Mouse (Mus musculus) liver, embryonic 16.5 days (tissue): Measurements from ENCODE around the gene Olfr787. TPM values are rescaled to one million over a fixed set of nuclear protein-coding genes. Genes with fewer than 3 reads are reported as not detected.

Experiments
- ATAC-seq: fragments of 200-750 bp; cut with Nextera tagmentation; 2 replicates; pipeline ENCODE4 v1.8.0; 2017; ENCODE audit warnings: low read depth, mild to moderate bottlenecking, moderate number of reproducible peaks, moderate library complexity
- H3K27ac ChIP-seq: fragments of 300-500 bp; sonication (generic); 2 replicates; pipeline ENCODE4 v1.5.1; 2014; ENCODE audit warnings: mild to moderate bottlenecking, low read length
- H3K27me3 ChIP-seq: fragments of 300-500 bp; sonication (generic); 2 replicates; pipeline ENCODE4 v1.6.1; 2014; ENCODE audit warnings: low read depth, low read length, mixed read lengths; ENCODE audit not compliant: control insufficient read depth, insufficient read depth
- H3K36me3 ChIP-seq: fragments of 300-500 bp; sonication (generic); 2 replicates; pipeline ENCODE4 v1.6.1; 2014; ENCODE audit warnings: mild to moderate bottlenecking; ENCODE audit not compliant: control insufficient read depth, insufficient read depth
- H3K4me1 ChIP-seq: fragments of 300-500 bp; sonication (generic); 2 replicates; pipeline ENCODE4 v1.6.1; 2014; ENCODE audit warnings: low read depth, low read length, mixed read lengths; ENCODE audit not compliant: control insufficient read depth
- H3K4me2 ChIP-seq: fragments of 300-500 bp; sonication (generic); 2 replicates; pipeline ENCODE4 v1.6.1; 2014; ENCODE audit warnings: low read depth, low read length, mixed read lengths
- H3K4me3 ChIP-seq: fragments of 300-500 bp; sonication (generic); 2 replicates; pipeline ENCODE4 v1.5.1; 2014; ENCODE audit warnings: low read depth, mild to moderate bottlenecking, low read length
- H3K9ac ChIP-seq: fragments of 300-500 bp; sonication (generic); 2 replicates; pipeline ENCODE4 v1.6.1; 2014; ENCODE audit warnings: low read depth, low read length
- H3K9me3 ChIP-seq: fragments of 300-500 bp; sonication (generic); replicated peaks from 2 replicates; pipeline ENCODE4 v1.6.1; 2016; ENCODE audit warnings: low read length; ENCODE audit not compliant: control insufficient read depth
- WGBS: fragments of 180-500 bp; shearing (Covaris S2); extraction: QIAGEN DNeasy Blood & Tissue Kit; methylation state at CpG from one replicate; pipeline ENCODE4 v1.1.7; 2014; ENCODE audit not compliant: insufficient replicate concordance; 5-methylcytosine and 5-hydroxymethylcytosine counted together
- polyA plus RNA-seq: library from polyadenylated mRNA; unstranded; fragments of >200 nt; fragmentation: Nextera tagmentation; extraction: Ambion mirVana; gene quantifications from 2 replicates; pipeline ENCODE4 v1.2.1, GENCODE M21; 2015

Olfr787 gene
- polyA plus RNA-seq = not detected in 2 replicates

DNA sequence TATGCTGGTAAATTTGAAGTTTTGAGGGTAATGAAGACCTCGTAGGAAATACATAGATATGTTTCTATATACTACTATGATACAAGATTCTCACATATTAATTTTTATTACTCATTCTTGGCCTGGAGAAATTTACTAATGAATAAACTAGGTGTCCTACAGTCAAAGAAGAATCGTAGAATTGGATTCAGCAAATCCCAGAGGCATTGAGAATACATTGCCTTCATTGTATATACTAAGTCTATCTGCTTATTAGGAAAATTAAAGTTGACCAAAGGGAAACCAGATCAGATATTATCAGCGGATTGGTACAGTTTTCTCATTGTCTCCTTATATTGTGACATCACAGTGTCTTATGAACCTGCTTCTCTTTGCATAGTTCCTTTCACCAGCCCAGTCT, at the start of gene Olfr787:
Olfr787 (plus strand) TSS at position 301 of the 400 bp plus-strand sequence.
- Histone ChIP-seq H3K4me3 (no peak within 1 kb of the TSS), H3K27me3 (no peaks in the 10 kb centered on the region), H3K36me3 (no peaks in the 10 kb centered on the region), H3K4me1 (no peaks in the 10 kb centered on the region), H3K9me3 (no peaks in the 10 kb centered on the region), H3K27ac (no peak within 1 kb of the TSS), H3K9ac (no peak within 1 kb of the TSS), H3K4me2 (no peak within 1 kb of the TSS)
- no peak for ATAC-seq
- WGBS = 51% methylated on average over 3 of the region's 3 CpGs

DNA sequence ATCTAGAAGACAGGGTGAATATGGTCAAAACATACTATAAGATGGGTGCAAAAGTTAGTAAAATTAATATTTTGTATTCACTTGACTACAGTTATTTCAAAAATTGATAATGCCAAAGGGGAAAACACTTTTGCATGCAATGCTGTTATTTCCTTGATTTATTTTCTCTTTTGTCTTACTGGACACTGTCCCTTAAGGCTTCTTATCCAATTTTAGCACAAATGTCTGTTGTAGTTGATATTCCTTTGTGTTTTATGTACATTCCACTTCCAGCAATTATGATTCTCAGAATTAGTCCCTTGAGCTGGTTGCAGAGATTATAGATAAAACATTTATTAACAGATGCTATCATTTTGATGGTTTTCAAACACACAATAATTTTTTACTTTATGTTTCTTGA, 34.7 kb upstream of the Olfr787 start, which contains the start of gene Olfr786:
Olfr786 (plus strand) TSS at position 301 of the 400 bp plus-strand sequence.
- no peak for ATAC-seq
- no peak within 1 kb of the TSS for H3K4me3 ChIP-seq
- H3K9ac ChIP-seq = no peak within 1 kb of the TSS
- no peaks in the 10 kb centered on the region for H3K9me3 ChIP-seq
- H3K36me3 ChIP-seq = no peaks in the 10 kb centered on the region
- no peak within 1 kb of the TSS for H3K27ac ChIP-seq
- no peak within 1 kb of the TSS for H3K4me2 ChIP-seq
- H3K27me3 ChIP-seq = no peaks in the 10 kb centered on the region
- no peaks in the 10 kb centered on the region for H3K4me1 ChIP-seq

DNA sequence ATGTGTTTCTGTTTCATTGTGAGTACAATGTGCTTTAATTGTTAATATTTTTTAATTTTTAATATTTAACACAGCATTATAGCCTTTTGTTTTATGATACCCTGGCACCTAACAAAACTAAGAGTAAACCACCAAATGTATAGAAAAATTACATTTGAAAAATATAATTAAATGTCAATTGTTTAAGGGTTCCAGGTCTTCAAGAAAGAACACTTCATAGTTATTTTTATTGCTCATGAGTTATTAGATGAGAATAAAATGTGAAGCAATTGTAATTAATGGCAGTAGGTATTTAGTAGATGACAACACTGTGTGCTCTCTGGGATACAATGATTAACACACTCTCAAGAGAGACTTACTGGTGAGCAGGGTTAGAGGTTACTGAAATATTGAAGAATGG, 9.0 kb downstream of the Olfr787 start, which contains the start of gene Olfr788:
Olfr788 (plus strand) TSS at position 301 of the 400 bp plus-strand sequence.
- no peak for ATAC-seq
- H3K4me2 ChIP-seq = no peak within 1 kb of the TSS
- H3K27ac ChIP-seq = no peak within 1 kb of the TSS
- no peaks in the 10 kb centered on the region for H3K4me1 ChIP-seq
- no peak within 1 kb of the TSS for H3K9ac ChIP-seq
- H3K9me3 ChIP-seq = no peaks in the 10 kb centered on the region
- no peaks in the 10 kb centered on the region for H3K27me3 ChIP-seq
- H3K36me3 ChIP-seq = no peaks in the 10 kb centered on the region
- no peak within 1 kb of the TSS for H3K4me3 ChIP-seq

DNA sequence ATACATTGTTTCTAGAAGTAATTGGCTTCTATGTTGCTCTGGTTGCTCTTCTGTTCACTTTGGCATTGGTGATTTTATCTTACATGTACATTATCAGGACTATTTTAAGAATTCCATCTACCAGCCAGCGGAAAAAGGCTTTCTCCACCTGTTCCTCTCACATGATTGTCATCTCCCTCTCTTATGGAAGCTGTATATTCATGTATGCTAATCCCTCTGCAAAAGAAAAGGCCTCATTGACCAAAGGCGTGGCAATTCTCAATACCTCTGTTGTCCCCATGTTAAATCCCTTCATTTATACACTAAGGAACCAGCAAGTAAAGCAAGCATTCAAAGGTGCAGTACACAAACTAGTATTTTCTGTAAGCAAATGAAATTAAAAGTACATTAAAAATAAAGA, 11.6 kb downstream of the Olfr787 start:
- H3K27ac ChIP-seq = no peak overlapping the region
- no peaks in the 10 kb centered on the region for H3K4me1 ChIP-seq
- H3K36me3 ChIP-seq = no peaks in the 10 kb centered on the region
- H3K4me2 ChIP-seq = no peak overlapping the region
- no peak for ATAC-seq
- 31% methylated on average over 2 of the region's 2 CpGs for WGBS
- H3K9me3 ChIP-seq = no peaks in the 10 kb centered on the region
- no peak overlapping the region for H3K9ac ChIP-seq
- no peak overlapping the region for H3K4me3 ChIP-seq
- H3K27me3 ChIP-seq = no peaks in the 10 kb centered on the region

DNA sequence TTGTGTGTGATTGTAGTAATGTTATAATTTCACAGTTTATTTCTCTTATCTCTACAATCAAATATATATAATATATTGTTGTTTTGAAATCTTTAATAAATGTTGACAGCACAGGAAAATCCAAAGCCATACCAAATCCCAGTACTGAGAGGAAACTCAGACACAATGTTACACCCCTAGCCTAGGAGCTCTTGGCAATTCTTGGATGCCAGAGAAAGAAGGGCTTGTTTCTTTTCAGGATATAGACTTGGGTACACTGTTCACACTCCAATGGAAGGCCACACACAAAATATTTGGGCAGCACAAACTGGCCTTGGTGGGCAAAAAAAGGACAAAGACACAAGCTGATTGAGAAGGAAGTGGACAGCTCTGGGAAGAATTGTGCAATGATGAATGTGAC, 12.1 kb downstream of the Olfr787 start:
- Histone ChIP-seq H3K9me3 (no peaks in the 10 kb centered on the region), H3K4me2 (no peak overlapping the region), H3K27me3 (no peaks in the 10 kb centered on the region), H3K9ac (no peak overlapping the region), H3K27ac (no peak overlapping the region), H3K36me3 (no peaks in the 10 kb centered on the region), H3K4me1 (no peaks in the 10 kb centered on the region), H3K4me3 (no peak overlapping the region)
- no peak for ATAC-seq

DNA sequence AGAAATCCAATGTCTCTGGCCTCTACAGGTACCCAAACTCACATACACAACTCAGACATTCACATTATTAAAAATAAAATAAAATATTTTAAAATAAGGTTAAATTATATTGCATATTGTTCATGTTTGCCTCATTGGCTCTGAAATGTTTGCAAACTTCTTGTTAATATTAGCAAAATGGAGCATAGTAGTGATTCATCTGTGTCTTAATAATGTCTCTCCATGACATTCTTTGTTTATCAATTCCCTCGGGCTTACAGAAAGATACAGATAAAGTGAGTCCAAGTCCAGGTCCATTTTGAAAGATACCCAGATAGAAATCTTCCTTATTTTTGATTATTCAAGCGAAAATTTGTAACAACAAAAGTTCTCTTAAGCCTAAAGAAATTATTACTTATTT, 22.8 kb downstream of the Olfr787 start, which contains the start of gene Olfr789:
Olfr789 (plus strand) TSS at position 301 of the 400 bp plus-strand sequence.
- no peak for ATAC-seq
- Histone ChIP-seq H3K36me3 (no peaks in the 10 kb centered on the region), H3K4me2 (no peak within 1 kb of the TSS), H3K9ac (no peak within 1 kb of the TSS), H3K4me3 (no peak within 1 kb of the TSS), H3K4me1 (no peaks in the 10 kb centered on the region), H3K9me3 (no peaks in the 10 kb centered on the region), H3K27ac (no peak within 1 kb of the TSS), H3K27me3 (no peaks in the 10 kb centered on the region)
- WGBS = 39% methylated on average over 2 of the region's 2 CpGs

DNA sequence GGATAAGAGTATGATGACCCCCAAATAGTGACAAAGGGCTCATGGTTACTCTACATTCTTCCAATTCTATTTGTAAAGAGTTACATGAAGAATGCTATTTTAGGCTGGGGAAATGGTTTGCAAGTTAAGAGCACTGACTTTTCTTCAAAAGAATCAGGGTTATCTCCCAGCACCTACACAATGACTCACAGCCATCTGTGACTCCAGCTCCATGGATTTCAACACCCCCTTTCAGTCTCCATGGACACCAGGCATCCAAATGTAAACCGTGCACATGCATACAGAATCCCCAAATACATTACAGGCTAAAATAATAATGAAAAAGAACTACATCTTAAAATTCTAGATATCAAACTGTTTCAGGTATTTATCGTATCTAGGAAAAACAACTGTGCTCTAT, 28.4 kb downstream of the Olfr787 start:
- 56% methylated on average over 2 of the region's 2 CpGs for WGBS
- no peak overlapping the region for H3K4me2 ChIP-seq
- no peaks in the 10 kb centered on the region for H3K36me3 ChIP-seq
- no peaks in the 10 kb centered on the region for H3K27me3 ChIP-seq
- no peak for ATAC-seq
- no peak overlapping the region for H3K27ac ChIP-seq
- H3K9ac ChIP-seq = no peak overlapping the region
- no peaks in the 10 kb centered on the region for H3K4me1 ChIP-seq
- no peaks in the 10 kb centered on the region for H3K9me3 ChIP-seq
- no peak overlapping the region for H3K4me3 ChIP-seq

DNA sequence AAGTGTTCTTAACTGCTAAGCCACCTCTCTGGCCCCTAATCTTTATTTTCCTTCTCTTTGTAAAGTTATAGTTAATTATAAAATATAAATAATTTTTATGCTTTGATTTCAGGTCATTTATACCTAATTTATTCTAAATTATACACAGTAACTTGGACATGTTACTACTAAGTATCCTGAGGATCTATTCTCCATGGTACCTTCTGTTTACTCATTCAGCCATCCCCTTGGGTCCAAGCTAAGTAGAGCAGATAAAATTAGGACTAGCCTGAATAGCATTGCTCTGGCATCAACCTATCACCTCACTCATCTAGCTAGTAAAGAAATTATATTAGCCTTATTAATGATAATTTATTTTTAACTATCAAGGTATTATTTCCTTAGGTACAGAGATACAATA, 36.5 kb downstream of the Olfr787 start, which contains the start of gene Olfr790:
Olfr790 (plus strand) TSS at position 301 of the 400 bp plus-strand sequence.
- no peaks in the 10 kb centered on the region for H3K4me1 ChIP-seq
- no peak within 1 kb of the TSS for H3K4me2 ChIP-seq
- H3K36me3 ChIP-seq = no peaks in the 10 kb centered on the region
- no peak within 1 kb of the TSS for H3K9ac ChIP-seq
- H3K9me3 ChIP-seq = no peaks in the 10 kb centered on the region
- H3K4me3 ChIP-seq = no peak within 1 kb of the TSS
- H3K27me3 ChIP-seq = no peaks in the 10 kb centered on the region
- H3K27ac ChIP-seq = no peak within 1 kb of the TSS
- ATAC-seq = no peak
